Comparison of ENCODE assay signal across 12 mouse cellular contexts in the genomic region with DNA sequence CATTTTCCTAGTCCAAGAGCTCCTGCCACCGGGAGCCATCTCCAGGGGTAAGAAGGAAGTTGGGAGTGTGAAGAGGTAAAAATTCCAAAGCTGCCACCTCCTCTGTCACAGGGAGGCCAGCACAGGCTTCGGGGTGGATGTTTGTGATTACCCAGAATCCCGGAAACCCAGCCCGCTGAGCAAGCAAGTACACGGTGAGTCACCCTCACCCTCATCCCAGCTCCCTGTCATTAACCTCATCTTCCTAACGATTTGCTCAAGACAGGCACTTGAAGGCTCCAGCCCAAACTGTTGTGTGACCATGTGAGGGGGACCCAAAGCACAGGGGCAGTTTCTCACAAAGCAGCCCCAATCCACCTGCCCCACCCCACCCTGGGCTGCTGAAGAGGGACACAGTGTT. TPM values are rescaled to one million over a fixed set of nuclear protein-coding genes. Genes with fewer than 3 reads are reported as not detected.
DNase-seq lines count a peak whose midpoint lies in the region; ATAC-seq lines count a peak whose summit lies in the region.
"Had no signal": no experiment of that assay in that cellular context is flagged by ENCODE, and none has a peak within 500 bp of the region (broad histone marks: within the 10 kb centered on the region; RNA-seq: fewer than 3 reads in every experiment).

No protein-coding gene starts in this region.

- H3K4me3 ChIP-seq in kidney, embryonic 15.5 days (replicated peaks), result no peak overlapping the region
- no peak overlapping the region for H3K4me3 ChIP-seq in limb, embryonic 10.5 days

- no peaks in the 10 kb centered on the region for H3K27me3 ChIP-seq in kidney, embryonic 15.5 days
- no peaks in the 10 kb centered on the region for H3K27me3 ChIP-seq in limb, embryonic 10.5 days (ENCODE audit: low read depth, poor library complexity, severe bottlenecking)

- 38% methylated on average over 6 of the region's 6 CpGs for WGBS in kidney, embryonic 15.5 days
- 49% methylated on average over 6 of the region's 6 CpGs for WGBS in limb, embryonic 10.5 days

- no peak for ATAC-seq in kidney, embryonic 15.5 days (replicated peaks; ENCODE audit: low FRiP score)
- no peak for ATAC-seq in megakaryocyte-erythroid progenitor cell, adult 5-6 weeks (replicated peaks; ENCODE audit: low FRiP score, low TSS enrichment, poor library complexity, severe bottlenecking)

- H3K27ac ChIP-seq in kidney, embryonic 15.5 days, result peak overlapping the region; percentile 20; the same call in 1 of the 2 replicates
- H3K27ac ChIP-seq in limb, embryonic 10.5 days, result peak overlapping the region; percentile 98

- peaks cover 57% of the 10 kb centered on the region for H3K4me1 ChIP-seq in kidney, embryonic 15.5 days
- H3K4me1 ChIP-seq in limb, embryonic 10.5 days, result peaks cover 100% of the 10 kb centered on the region

- no peaks in the 10 kb centered on the region for H3K36me3 ChIP-seq in kidney, embryonic 15.5 days
- H3K36me3 ChIP-seq in limb, embryonic 10.5 days, result peaks cover 8% of the 10 kb centered on the region; the same call in 1 of the 2 replicates

- no peak overlapping the region for H3K9ac ChIP-seq in kidney, embryonic 15.5 days

- no peak for DNase-seq in kidney, adult 11 months
- DNase-seq in 3T3-L1 (ENCODE audit: low read depth, low spot score) (peak; percentile 74), MN1 (ENCODE audit: low spot score) (peak; percentile 35)
- DNase-seq in limb, embryonic 10.5 days (ENCODE audit: low spot score), result no peak
- DNase-seq in embryo, embryonic 11 days, result no peak
- no peak for DNase-seq in left cerebral cortex, adult 9 months (ENCODE audit: low spot score in 2 of 2)
- DNase-seq: kidney, adult 2 months; midbrain, embryonic 14.5 days; spleen, adult 18-20 months; thymus, postnatal 25 days had no signal

- H3K9me3 ChIP-seq in kidney, embryonic 15.5 days (replicated peaks), result no peaks in the 10 kb centered on the region
- no peaks in the 10 kb centered on the region for H3K9me3 ChIP-seq in limb, embryonic 10.5 days (replicated peaks)

- no peak overlapping the region for H3K4me2 ChIP-seq in kidney, embryonic 15.5 days

RNA-seq across cellular contexts. Expression of a gene that starts 14.7 kb away (rescaled TPM):
- 15.6 and 17.7 TPM in 2 replicates for polyA plus RNA-seq in kidney, embryonic 15.5 days (2015; fragmentation: Nextera tagmentation; extraction: Ambion mirVana)
- 43.1 and 44.9 TPM in 2 replicates for polyA plus RNA-seq in limb, embryonic 10.5 days (2016; fragmentation: Nextera tagmentation; extraction: Ambion mirVana)
- total RNA-seq in megakaryocyte-erythroid progenitor cell, adult 5-6 weeks (2014; fragmentation: Nextera tagmentation), result 19.0 and 22.9 TPM in 2 replicates
- total RNA-seq in megakaryocyte-erythroid progenitor cell, adult 5-6 weeks (2017), result 3.2 and 7.2 TPM in 2 replicates

Comparison
In these comparisons a context has a peak if more than half of its experiments do, and no peak if none do; other contexts are left out.
1. DNase-seq: peak in 3T3-L1 (single experiment) and MN1 (single experiment); none in kidney, adult 11 months (single experiment), limb, embryonic 10.5 days (single experiment), embryo, embryonic 11 days (single experiment) and left cerebral cortex, adult 9 months (0 of 2).